ENCODE assay signal across 9 mouse cellular contexts in the genomic region with DNA sequence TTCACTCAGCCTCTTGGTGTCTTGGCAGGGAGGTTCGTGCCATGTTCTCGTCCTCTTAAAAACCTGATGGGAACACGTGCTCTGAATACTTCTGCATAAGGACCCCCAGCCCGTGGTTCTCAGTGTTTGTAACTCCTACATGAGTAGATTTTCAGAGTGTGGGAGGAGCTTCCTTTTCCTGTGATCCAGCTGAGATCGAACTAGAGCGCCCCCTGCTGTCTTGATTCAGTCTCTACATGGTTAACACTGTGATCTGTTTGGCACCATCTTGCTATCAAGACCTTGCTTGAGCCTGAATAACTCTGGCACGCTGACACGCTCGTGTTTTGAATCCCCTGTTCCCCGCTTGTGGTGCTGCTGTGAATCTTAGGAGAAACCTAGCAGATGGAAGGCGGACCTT.
DNase-seq lines count a peak whose midpoint lies in the region; ATAC-seq lines count a peak whose summit lies in the region.
"Had no signal": no experiment of that assay in that cellular context is flagged by ENCODE, and none has a peak within 500 bp of the region (broad histone marks: within the 10 kb centered on the region; RNA-seq: fewer than 3 reads in every experiment).

No protein-coding gene starts in this region.

- no peaks in the 10 kb centered on the region for H3K36me3 ChIP-seq in hindbrain, embryonic 10.5 days
- H3K36me3 ChIP-seq in hindbrain, embryonic 16.5 days (ENCODE audit: control insufficient read depth, insufficient read depth, low read length): no peaks in the 10 kb centered on the region
- H3K36me3 ChIP-seq in splenic B cell, adult 2 months (ENCODE audit: control insufficient read depth, insufficient read depth, low read length, poor library complexity, severe bottlenecking): no peaks in the 10 kb centered on the region

- no peak overlapping the region for H3K9ac ChIP-seq in hindbrain, embryonic 16.5 days (ENCODE audit: low read depth, low read length)

- H3K27ac ChIP-seq in hindbrain, embryonic 10.5 days: no peak overlapping the region
- H3K27ac ChIP-seq in hindbrain, embryonic 16.5 days (ENCODE audit: low read depth, low read length): no peak overlapping the region

- H3K4me1 ChIP-seq in hindbrain, embryonic 10.5 days (replicated peaks): 0 out of 2 replicates have a peak, but pooled peaks cover 6% of the 10 kb centered on the region
- no peaks in the 10 kb centered on the region for H3K4me1 ChIP-seq in hindbrain, embryonic 16.5 days (ENCODE audit: control insufficient read depth, insufficient read depth, low read depth, low read length)

- DNase-seq in hindbrain, embryonic 10.5 days (ENCODE audit: low spot score): peak; percentile 59
- DNase-seq in NIH3T3 (ENCODE audit: low read depth): peak; percentile 68
- peak; percentile 73 for DNase-seq in cerebellum, adult 8-10 months
- DNase-seq in gastrocnemius, postnatal 36 days: peak; percentile 34 to 53
- DNase-seq in layer of hippocampus, postnatal 14 days (ENCODE audit: low spot score in 2 of 2): peak; percentile 65 to 78
- peak; percentile 55 for DNase-seq in splenic B cell, adult 2 months (ENCODE audit: low read depth, low spot score)

- H3K9me3 ChIP-seq in hindbrain, embryonic 10.5 days: no peaks in the 10 kb centered on the region
- no peaks in the 10 kb centered on the region for H3K9me3 ChIP-seq in hindbrain, embryonic 16.5 days (ENCODE audit: control insufficient read depth, low read length)

- intact Hi-C loops in gastrocnemius, postnatal 36 days (cut with DNase I): loop anchor here (10.0 kb wide), 1 partner anchor 169 kb away; no protein-coding TSS in a partner anchor

- H3K4me2 ChIP-seq in hindbrain, embryonic 16.5 days (ENCODE audit: low read length): no peak overlapping the region

- 62% methylated on average over 11 of the region's 11 CpGs for WGBS in hindbrain, embryonic 10.5 days
- 63% methylated on average over 11 of the region's 11 CpGs for WGBS in hindbrain, embryonic 16.5 days

- no peak for ATAC-seq in hindbrain, embryonic 16.5 days
- peak; percentile 86 for ATAC-seq in megakaryocyte progenitor cell, adult 5-6 weeks (replicated peaks; ENCODE audit: poor library complexity)

- H3K4me3 ChIP-seq in hindbrain, embryonic 10.5 days: no peak overlapping the region
- no peak overlapping the region for H3K4me3 ChIP-seq in hindbrain, embryonic 16.5 days (ENCODE audit: low read length)
- H3K4me3 ChIP-seq: megakaryocyte, embryonic 14.5 days had no signal

- no peaks in the 10 kb centered on the region; the same call in 1 of the 2 replicates for H3K27me3 ChIP-seq in hindbrain, embryonic 10.5 days (ENCODE audit: insufficient read depth, poor library complexity, severe bottlenecking)
- H3K27me3 ChIP-seq in hindbrain, embryonic 16.5 days (replicated peaks; ENCODE audit: control insufficient read depth, insufficient read depth, low read length): no peaks in the 10 kb centered on the region
- no peaks in the 10 kb centered on the region for H3K27me3 ChIP-seq in splenic B cell, adult 2 months (ENCODE audit: control insufficient read depth, insufficient read depth, low read length, poor library complexity, severe bottlenecking)
